Mouse (Mus musculus): Measurements from ENCODE around the gene Tcf23. TPM values are rescaled to one million over a fixed set of nuclear protein-coding genes. Genes with fewer than 3 reads are reported as not detected.

Gene Tcf23
- polyA plus RNA-seq, 1 experiment = not detected

DNA sequence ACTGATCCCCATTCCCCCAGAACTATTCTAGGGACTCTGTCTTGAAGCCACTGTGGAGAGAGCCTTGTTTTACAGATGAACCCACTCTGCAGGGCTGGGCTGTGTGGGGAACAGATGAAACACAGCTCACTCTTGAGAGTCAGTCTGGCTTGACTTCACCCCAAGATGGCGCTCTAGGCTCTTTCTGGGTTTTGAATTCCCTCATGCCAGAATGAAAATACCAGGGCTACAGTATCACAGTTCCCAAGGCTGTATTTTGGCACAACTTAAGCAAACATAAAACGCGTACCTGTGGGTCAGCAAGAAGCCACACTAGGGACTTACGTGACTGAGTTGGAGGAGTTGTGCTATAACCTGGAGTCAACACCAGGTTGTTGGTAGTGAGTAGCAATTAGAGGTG lies 38.3 kb upstream of the Tcf23 start:
- Histone ChIP-seq H3K36me3 (ENCODE audit: control insufficient read depth, insufficient read depth, low read length, poor library complexity, severe bottlenecking) (no peaks in the 10 kb centered on the region), H3K27ac (ENCODE audit: insufficient read depth, low read length) (no peak overlapping the region), H3K4me3 (ENCODE audit: low read depth, low read length) (no peak overlapping the region), H3K9ac (ENCODE audit: low read depth, poor library complexity, severe bottlenecking) (no peak overlapping the region), H3K9me3 (replicated peaks; ENCODE audit: control insufficient read depth, insufficient read depth, low read length, poor library complexity, severe bottlenecking) (no peaks in the 10 kb centered on the region), H3K4me1 (ENCODE audit: control insufficient read depth, insufficient read depth, low read length) (no peaks in the 10 kb centered on the region), H3K27me3 (ENCODE audit: control insufficient read depth, insufficient read depth, low read length, poor library complexity, severe bottlenecking) (no peaks in the 10 kb centered on the region)
- TF ChIP-seq EP300 (IDR thresholded peaks at IDR 0.05; ENCODE audit: insufficient read depth, low read depth, low read length) (no peak), CTCF (IDR thresholded peaks at IDR 0.05; ENCODE audit: low read depth, low read length) (peak; percentile 45), POLR2A (IDR thresholded peaks at IDR 0.05; ENCODE audit: insufficient read depth, low read length) (no peak)

DNA sequence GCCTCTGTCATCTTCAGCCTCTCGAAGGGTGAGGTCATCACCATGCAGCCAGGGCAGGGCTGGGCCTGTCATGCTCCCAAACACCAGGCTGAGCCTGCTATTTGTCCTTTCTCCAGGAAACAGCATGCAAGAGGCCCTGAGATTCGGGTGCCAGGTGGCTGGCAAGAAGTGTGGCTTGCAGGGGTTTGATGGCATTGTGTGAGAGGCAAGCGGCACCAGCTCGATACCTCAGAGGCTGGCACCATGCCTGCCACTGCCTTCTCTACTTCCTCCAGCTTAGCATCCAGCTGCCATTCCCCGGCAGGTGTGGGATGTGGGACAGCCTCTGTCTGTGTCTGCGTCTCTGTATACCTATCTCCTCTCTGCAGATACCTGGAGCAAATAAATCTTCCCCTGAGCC lies 37.6 kb upstream of the Tcf23 start:
- no peak overlapping the region for H3K27ac ChIP-seq (ENCODE audit: insufficient read depth, low read length)
- no peak overlapping the region for H3K4me3 ChIP-seq (ENCODE audit: low read depth, low read length)
- no peaks in the 10 kb centered on the region for H3K27me3 ChIP-seq (ENCODE audit: control insufficient read depth, insufficient read depth, low read length, poor library complexity, severe bottlenecking)
- no peaks in the 10 kb centered on the region for H3K9me3 ChIP-seq (replicated peaks; ENCODE audit: control insufficient read depth, insufficient read depth, low read length, poor library complexity, severe bottlenecking)
- H3K4me1 ChIP-seq (ENCODE audit: control insufficient read depth, insufficient read depth, low read length) = no peaks in the 10 kb centered on the region
- H3K9ac ChIP-seq (ENCODE audit: low read depth, poor library complexity, severe bottlenecking) = no peak overlapping the region
- H3K36me3 ChIP-seq (ENCODE audit: control insufficient read depth, insufficient read depth, low read length, poor library complexity, severe bottlenecking) = no peaks in the 10 kb centered on the region
- TF ChIP-seq POLR2A (IDR thresholded peaks at IDR 0.05; ENCODE audit: insufficient read depth, low read length) (no peak), EP300 (IDR thresholded peaks at IDR 0.05; ENCODE audit: insufficient read depth, low read depth, low read length) (no peak), CTCF (IDR thresholded peaks at IDR 0.05; ENCODE audit: low read depth, low read length) (no peak)

DNA sequence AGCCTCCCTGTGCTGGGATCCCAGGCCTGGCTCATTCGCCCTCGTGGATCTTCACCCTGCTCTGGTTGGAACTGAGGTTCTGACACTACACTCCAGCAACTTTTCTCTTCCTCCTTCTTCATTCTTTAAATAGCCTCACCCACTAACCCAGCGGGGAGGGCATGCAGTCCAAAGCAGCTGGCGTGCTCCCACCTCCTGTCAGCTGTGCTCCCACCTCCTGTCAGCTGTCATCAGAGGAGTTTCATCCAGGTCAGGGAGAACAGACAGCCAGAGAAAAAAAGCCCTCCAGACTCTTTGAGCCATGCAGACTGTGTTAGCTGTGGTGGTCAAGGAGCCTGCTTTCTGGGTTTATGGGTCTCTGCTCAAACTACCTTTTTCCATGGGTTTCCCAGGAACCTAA lies 37.1 kb upstream of the Tcf23 start:
- no peak for TF ChIP-seq CTCF (IDR thresholded peaks at IDR 0.05; ENCODE audit: low read depth, low read length)
- no peak for TF ChIP-seq POLR2A (IDR thresholded peaks at IDR 0.05; ENCODE audit: insufficient read depth, low read length)
- no peak for TF ChIP-seq EP300 (IDR thresholded peaks at IDR 0.05; ENCODE audit: insufficient read depth, low read depth, low read length)
- H3K36me3 ChIP-seq (ENCODE audit: control insufficient read depth, insufficient read depth, low read length, poor library complexity, severe bottlenecking) = no peaks in the 10 kb centered on the region
- H3K27ac ChIP-seq (ENCODE audit: insufficient read depth, low read length) = no peak overlapping the region
- H3K4me1 ChIP-seq (ENCODE audit: control insufficient read depth, insufficient read depth, low read length) = no peaks in the 10 kb centered on the region
- no peaks in the 10 kb centered on the region for H3K9me3 ChIP-seq (replicated peaks; ENCODE audit: control insufficient read depth, insufficient read depth, low read length, poor library complexity, severe bottlenecking)
- no peak overlapping the region for H3K4me3 ChIP-seq (ENCODE audit: low read depth, low read length)
- H3K9ac ChIP-seq (ENCODE audit: low read depth, poor library complexity, severe bottlenecking) = no peak overlapping the region
- H3K27me3 ChIP-seq (ENCODE audit: control insufficient read depth, insufficient read depth, low read length, poor library complexity, severe bottlenecking) = no peaks in the 10 kb centered on the region

DNA sequence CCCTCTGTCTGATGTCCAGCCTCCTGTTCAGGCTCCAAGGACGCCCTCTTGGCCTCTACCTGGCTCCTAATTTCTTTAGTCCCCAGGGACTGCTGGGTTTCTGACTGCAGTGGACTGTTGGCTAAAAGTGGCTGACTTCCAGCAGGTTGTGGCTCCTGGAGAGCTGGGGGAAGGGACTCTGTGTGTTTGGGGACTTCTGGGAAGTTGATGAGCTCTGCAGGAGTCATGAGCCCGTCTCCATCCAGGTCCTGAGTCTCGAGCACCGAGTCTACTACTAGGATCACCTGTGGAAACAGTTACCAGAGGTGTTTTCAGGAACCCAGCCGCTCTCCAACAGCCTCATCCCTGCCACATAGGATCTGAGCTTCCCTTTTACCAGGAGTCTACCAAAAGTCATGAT lies 34.8 kb upstream of the Tcf23 start:
- Histone ChIP-seq H3K4me1 (ENCODE audit: control insufficient read depth, insufficient read depth, low read length) (no peaks in the 10 kb centered on the region), H3K27me3 (ENCODE audit: control insufficient read depth, insufficient read depth, low read length, poor library complexity, severe bottlenecking) (no peaks in the 10 kb centered on the region), H3K36me3 (ENCODE audit: control insufficient read depth, insufficient read depth, low read length, poor library complexity, severe bottlenecking) (no peaks in the 10 kb centered on the region), H3K27ac (ENCODE audit: insufficient read depth, low read length) (no peak overlapping the region), H3K4me3 (ENCODE audit: low read depth, low read length) (no peak overlapping the region), H3K9ac (ENCODE audit: low read depth, poor library complexity, severe bottlenecking) (no peak overlapping the region), H3K9me3 (replicated peaks; ENCODE audit: control insufficient read depth, insufficient read depth, low read length, poor library complexity, severe bottlenecking) (no peaks in the 10 kb centered on the region)
- no peak for TF ChIP-seq EP300 (IDR thresholded peaks at IDR 0.05; ENCODE audit: insufficient read depth, low read depth, low read length)
- TF ChIP-seq CTCF (IDR thresholded peaks at IDR 0.05; ENCODE audit: low read depth, low read length) = no peak
- TF ChIP-seq POLR2A (IDR thresholded peaks at IDR 0.05; ENCODE audit: insufficient read depth, low read length) = no peak

DNA sequence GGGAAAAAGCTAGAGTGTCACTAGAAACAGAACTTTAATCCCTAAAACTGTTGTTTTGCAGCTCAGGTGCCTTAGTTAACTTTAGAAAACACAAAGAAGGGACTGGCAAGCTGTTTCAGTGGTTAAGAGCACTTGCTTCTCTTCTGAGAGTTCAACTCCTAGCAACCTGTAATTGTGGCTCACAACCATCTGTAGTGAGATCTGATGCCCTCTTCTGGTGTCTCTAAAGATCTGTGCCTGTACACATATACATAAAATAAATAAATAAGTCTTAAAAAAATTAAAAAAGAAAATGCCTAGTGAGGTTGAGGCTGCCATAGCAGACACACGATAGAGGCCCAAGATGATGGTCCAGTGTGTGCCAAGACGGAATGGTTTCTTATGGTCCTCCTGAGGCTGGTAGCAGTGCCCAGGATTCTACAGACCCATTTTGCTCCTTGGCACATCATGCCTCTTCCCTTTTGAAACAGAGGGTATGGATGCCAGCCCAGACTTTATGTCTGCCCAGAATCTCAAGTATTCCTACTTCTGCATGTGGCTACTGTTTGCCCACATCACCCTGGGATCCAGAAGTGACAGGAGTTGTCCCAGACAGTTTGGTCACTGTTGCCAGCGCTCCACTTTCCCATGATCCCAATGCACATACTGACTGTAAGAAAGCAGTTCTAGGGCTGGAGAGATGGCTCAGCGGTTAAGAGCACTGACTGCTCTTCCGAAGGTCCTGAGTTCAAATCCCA lies 33.6 kb upstream of the Tcf23 start:
- Histone ChIP-seq H3K27ac (ENCODE audit: insufficient read depth, low read length) (no peak overlapping the region), H3K4me3 (ENCODE audit: low read depth, low read length) (no peak overlapping the region), H3K27me3 (ENCODE audit: control insufficient read depth, insufficient read depth, low read length, poor library complexity, severe bottlenecking) (no peaks in the 10 kb centered on the region), H3K4me1 (ENCODE audit: control insufficient read depth, insufficient read depth, low read length) (no peaks in the 10 kb centered on the region), H3K9me3 (replicated peaks; ENCODE audit: control insufficient read depth, insufficient read depth, low read length, poor library complexity, severe bottlenecking) (no peaks in the 10 kb centered on the region), H3K9ac (ENCODE audit: low read depth, poor library complexity, severe bottlenecking) (no peak overlapping the region), H3K36me3 (ENCODE audit: control insufficient read depth, insufficient read depth, low read length, poor library complexity, severe bottlenecking) (no peaks in the 10 kb centered on the region)
- no peak for TF ChIP-seq POLR2A (IDR thresholded peaks at IDR 0.05; ENCODE audit: insufficient read depth, low read length)
- no peak for TF ChIP-seq EP300 (IDR thresholded peaks at IDR 0.05; ENCODE audit: insufficient read depth, low read depth, low read length)
- TF ChIP-seq CTCF (IDR thresholded peaks at IDR 0.05; ENCODE audit: low read depth, low read length) = no peak

DNA sequence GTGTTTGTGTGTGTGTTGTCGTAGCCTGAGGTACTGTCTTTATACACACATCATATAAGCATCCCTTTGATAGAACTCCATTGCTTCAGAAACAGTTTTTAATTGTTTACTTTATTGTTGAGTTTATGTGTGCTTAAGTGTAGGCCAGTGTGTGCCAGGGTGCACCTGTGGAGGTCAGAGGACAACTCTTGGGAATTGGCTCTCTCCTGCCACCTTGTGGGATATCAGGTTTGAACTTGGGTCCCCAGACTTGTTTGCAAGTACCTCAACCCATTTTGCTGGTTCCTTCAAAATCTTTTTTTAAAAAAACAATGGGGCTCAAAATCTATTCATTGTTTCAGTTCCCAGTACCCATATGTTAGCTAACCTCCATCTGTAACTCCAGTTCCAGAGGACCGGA lies 25.5 kb upstream of the Tcf23 start:
- Histone ChIP-seq H3K27me3 (ENCODE audit: control insufficient read depth, insufficient read depth, low read length, poor library complexity, severe bottlenecking) (no peaks in the 10 kb centered on the region), H3K4me3 (ENCODE audit: low read depth, low read length) (no peak overlapping the region), H3K36me3 (ENCODE audit: control insufficient read depth, insufficient read depth, low read length, poor library complexity, severe bottlenecking) (no peaks in the 10 kb centered on the region), H3K27ac (ENCODE audit: insufficient read depth, low read length) (no peak overlapping the region), H3K9ac (ENCODE audit: low read depth, poor library complexity, severe bottlenecking) (no peak overlapping the region), H3K4me1 (ENCODE audit: control insufficient read depth, insufficient read depth, low read length) (no peaks in the 10 kb centered on the region), H3K9me3 (replicated peaks; ENCODE audit: control insufficient read depth, insufficient read depth, low read length, poor library complexity, severe bottlenecking) (no peaks in the 10 kb centered on the region)
- TF ChIP-seq CTCF (IDR thresholded peaks at IDR 0.05; ENCODE audit: low read depth, low read length) (peak; percentile 54), POLR2A (IDR thresholded peaks at IDR 0.05; ENCODE audit: insufficient read depth, low read length) (no peak), EP300 (IDR thresholded peaks at IDR 0.05; ENCODE audit: insufficient read depth, low read depth, low read length) (no peak)

Measured in ES-Bruce4 (cell line).